Mouse (Mus musculus): ENCODE measurements at regions not wholly inside any gene's neighbourhood (a gene's known extent, or its start where the extent isn't known, plus 50 kb on each side); places are given as distances from the start of the nearest gene placed in this dataset.

DNA sequence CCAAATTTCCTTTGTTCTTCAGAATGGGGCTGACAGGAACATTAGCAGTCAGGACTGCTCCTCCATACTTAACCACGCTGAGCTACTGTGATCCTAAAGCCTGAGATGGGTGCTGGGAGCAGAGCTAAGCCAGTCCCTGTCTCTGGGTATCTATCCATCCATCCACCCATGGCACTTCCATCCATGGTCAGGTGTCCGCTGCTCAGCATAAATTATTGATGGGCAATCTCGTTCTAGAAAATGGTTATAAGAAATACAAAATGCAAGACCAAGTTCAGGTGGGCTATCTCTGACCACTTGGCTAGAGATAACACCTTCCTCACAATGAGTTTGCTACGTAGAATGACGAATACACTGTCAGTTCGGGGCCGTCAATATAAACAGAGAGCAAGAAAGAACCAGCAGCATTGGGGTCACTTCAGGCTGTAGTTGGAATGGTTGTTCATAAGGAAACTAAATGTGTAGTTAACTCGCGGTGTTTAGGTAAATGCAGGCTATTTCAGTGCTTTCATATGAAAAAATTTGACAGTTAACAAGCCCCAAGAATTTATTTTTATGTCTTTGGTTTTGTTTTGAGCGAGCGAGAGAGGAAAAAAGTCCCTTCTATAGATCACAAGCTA, 453.9 kb upstream of the Pou3f3 start:
- TF ChIP-seq HCFC1 (IDR thresholded peaks at IDR 0.05; ENCODE audit: low read depth, low read length) = no peak
- TF ChIP-seq ELF1 (IDR thresholded peaks at IDR 0.05; ENCODE audit: low read depth, low read length) = no peak

Measured in MEL (cell line).